ENCODE assay signal across 19 mouse cellular contexts in genomic region chr9:89305637-89306036, GRCm38 (mm10).
"Had no signal": no experiment of that assay in that cellular context is flagged by ENCODE, and none has a peak within 500 bp of the region (broad histone marks: within the 10 kb centered on the region; RNA-seq: fewer than 3 reads in every experiment).

No protein-coding gene starts in this region.

- H3K27ac ChIP-seq: midbrain, embryonic 10.5 days; midbrain, embryonic 12.5 days; neural tube, embryonic 13.5 days; neural tube, embryonic 15.5 days; stomach, embryonic 15.5 days; stomach, postnatal 0 days had no signal

- H3K36me3 ChIP-seq: midbrain, embryonic 10.5 days; midbrain, embryonic 12.5 days; neural tube, embryonic 13.5 days; neural tube, embryonic 15.5 days; stomach, embryonic 15.5 days had no signal

- H3K4me2 ChIP-seq: lung, embryonic 14.5 days; midbrain, embryonic 12.5 days; neural tube, embryonic 13.5 days; neural tube, embryonic 15.5 days; stomach, embryonic 15.5 days had no signal

- H3K4me1 ChIP-seq: midbrain, embryonic 10.5 days; midbrain, embryonic 12.5 days; stomach, embryonic 15.5 days had no signal

- H3K9me3 ChIP-seq: midbrain, embryonic 10.5 days; midbrain, embryonic 12.5 days; neural tube, embryonic 13.5 days; neural tube, embryonic 15.5 days; stomach, embryonic 15.5 days had no signal

- H3K4me3 ChIP-seq: midbrain, embryonic 10.5 days; midbrain, embryonic 12.5 days; myocyte; neural tube, embryonic 13.5 days; neural tube, embryonic 15.5 days; stomach, embryonic 15.5 days had no signal

- H3K27me3 ChIP-seq: midbrain, embryonic 12.5 days; neural tube, embryonic 13.5 days; neural tube, embryonic 15.5 days; stomach, embryonic 15.5 days had no signal

- H3K9ac ChIP-seq: lung, embryonic 14.5 days; midbrain, embryonic 12.5 days; neural tube, embryonic 13.5 days; neural tube, embryonic 15.5 days; stomach, embryonic 15.5 days had no signal

- DNase-seq: lung, adult 18-20 months; lung, embryonic 14.5 days; lung, postnatal 10 days; lung, postnatal 4 days; midbrain, embryonic 14.5 days; retina, postnatal 1 day; right cerebral cortex, adult 18-20 months; right cerebral cortex, postnatal 25 days; right cerebral cortex, postnatal 4 days; thymus, adult 2 months; thymus, postnatal 36 days had no signal

- ATAC-seq: midbrain, embryonic 16.5 days had no signal
